Mouse (Mus musculus): Measurements from ENCODE around the gene Tnfrsf18.

GRCm38 (mm10) chr4:156023520-156023919, 2.4 kb upstream of the Tnfrsf18 start:
- TF ChIP-seq GATA1 (IDR thresholded peaks at IDR 0.05; ENCODE audit: low read length) (no peak), TAL1 (IDR thresholded peaks at IDR 0.05; ENCODE audit: low read length) (no peak)

All from erythroblast, embryonic 14.5 days (primary cell).